Mouse (Mus musculus) embryonic facial prominence, embryonic 14.5 days (tissue): ENCODE measurements at regions not wholly inside any gene's neighbourhood (a gene's known extent, or its start where the extent isn't known, plus 50 kb on each side); places are given as distances from the start of the nearest gene placed in this dataset.

Source experiments
- ATAC-seq: fragments of 200-750 bp; cut with Nextera tagmentation; 2 replicates; pipeline ENCODE4 v1.8.0; 2017; ENCODE audit warnings: low read depth, moderate number of reproducible peaks, moderate TSS enrichment
- DNase-seq: peaks from one replicate; pipeline ENCODE4 v3.0.0-alpha.2; 2015; ENCODE audit warnings: low spot score
- H3K27ac ChIP-seq: fragments of 300-500 bp; sonication (generic); replicated peaks from 2 replicates; pipeline ENCODE4 v1.5.1; 2014; ENCODE audit warnings: low read depth, mild to moderate bottlenecking, low read length, moderate library complexity
- H3K27me3 ChIP-seq: fragments of 300-500 bp; sonication (generic); replicated peaks from 2 replicates; pipeline ENCODE4 v1.6.1; 2014; ENCODE audit warnings: low read length; ENCODE audit not compliant: control insufficient read depth, insufficient read depth
- H3K36me3 ChIP-seq: fragments of 300-500 bp; sonication (generic); 2 replicates; pipeline ENCODE4 v1.6.1; 2014; ENCODE audit warnings: low read length, mixed read lengths; ENCODE audit not compliant: control insufficient read depth, insufficient read depth
- H3K4me1 ChIP-seq: fragments of 300-500 bp; sonication (generic); 2 replicates; pipeline ENCODE4 v1.6.1; 2014; ENCODE audit warnings: antibody characterized with exemption, low read length; ENCODE audit not compliant: control insufficient read depth, insufficient read depth
- H3K4me2 ChIP-seq: fragments of 300-500 bp; sonication (generic); 2 replicates; pipeline ENCODE4 v1.6.1; 2014; ENCODE audit warnings: low read depth, mild to moderate bottlenecking, low read length, moderate library complexity, mixed read lengths
- H3K4me3 ChIP-seq: fragments of 300-500 bp; sonication (generic); 2 replicates; pipeline ENCODE4 v1.5.1; 2014; ENCODE audit warnings: low read depth, mild to moderate bottlenecking, low read length
- H3K9ac ChIP-seq: fragments of 300-500 bp; sonication (generic); 2 replicates; pipeline ENCODE4 v1.6.1; 2014; ENCODE audit warnings: low read depth, mild to moderate bottlenecking, low read length, moderate library complexity, mixed read lengths
- H3K9me3 ChIP-seq: fragments of 300-500 bp; sonication (generic); 2 replicates; pipeline ENCODE4 v1.6.1; 2016; ENCODE audit warnings: low read length; ENCODE audit not compliant: control insufficient read depth
- WGBS: fragments of 180-500 bp; shearing (Covaris S2); extraction: QIAGEN DNeasy Blood & Tissue Kit; methylation state at CpG from one replicate; pipeline ENCODE4 v1.1.7; 2014; 5-methylcytosine and 5-hydroxymethylcytosine counted together

- H3K27ac ChIP-seq: no peak overlapping the region
- WGBS: 73% methylated on average over 1 of the region's 1 CpGs
- 0 out of 2 replicates have a peak, but pooled peaks cover 5% of the 10 kb centered on the region for H3K9me3 ChIP-seq
- H3K36me3 ChIP-seq: no peaks in the 10 kb centered on the region
- H3K4me1 ChIP-seq: no peaks in the 10 kb centered on the region
- DNase-seq (no peak), ATAC-seq (no peak)
- H3K27me3 ChIP-seq: no peaks in the 10 kb centered on the region
- H3K9ac ChIP-seq: no peak overlapping the region
- H3K4me2 ChIP-seq: no peak overlapping the region
- H3K4me3 ChIP-seq: no peak overlapping the region
Measured at GRCm38 (mm10) chr7:94002780-94003179, 923.1 kb downstream of the Fam181b start.

- Histone ChIP-seq H3K9ac (no peak overlapping the region), H3K4me1 (no peaks in the 10 kb centered on the region), H3K4me3 (peak overlapping the region; percentile 6; the same call in 1 of the 2 replicates), H3K4me2 (peak overlapping the region; percentile 43), H3K9me3 (no peaks in the 10 kb centered on the region), H3K27me3 (no peaks in the 10 kb centered on the region), H3K27ac (no peak overlapping the region), H3K36me3 (no peaks in the 10 kb centered on the region)
- DNase-seq: peak; percentile 54
- 16% methylated on average over 11 of the region's 11 CpGs for WGBS
- ATAC-seq: 0 out of 2 replicates have a peak, but pooled peaks have one; percentile 33
Measured at GRCm38 (mm10) chr7:94042466-94043030, 962.9 kb downstream of the Fam181b start.

GRCm38 (mm10) chr7:94045428-94045827 is 965.8 kb downstream of the Fam181b start:
- no peak for DNase-seq
- Histone ChIP-seq H3K9me3 (no peaks in the 10 kb centered on the region), H3K4me1 (no peaks in the 10 kb centered on the region), H3K36me3 (no peaks in the 10 kb centered on the region), H3K27ac (no peak overlapping the region), H3K4me3 (no peak overlapping the region), H3K27me3 (no peaks in the 10 kb centered on the region), H3K9ac (no peak overlapping the region), H3K4me2 (no peak overlapping the region)
- no peak for ATAC-seq
- 60% methylated on average over 2 of the region's 2 CpGs for WGBS

- Histone ChIP-seq H3K4me1 (no peaks in the 10 kb centered on the region), H3K9me3 (no peaks in the 10 kb centered on the region), H3K9ac (no peak overlapping the region), H3K27ac (no peak overlapping the region), H3K36me3 (no peaks in the 10 kb centered on the region), H3K4me2 (no peak overlapping the region), H3K4me3 (no peak overlapping the region), H3K27me3 (no peaks in the 10 kb centered on the region)
- ATAC-seq: no peak
- WGBS: 36% methylated on average over 1 of the region's 1 CpGs
- peak; percentile 26 for DNase-seq
Measured at GRCm38 (mm10) chr7:94046029-94046428, 966.4 kb downstream of the Fam181b start.

GRCm38 (mm10) chr7:94061814-94062545 is 982.3 kb downstream of the Fam181b start:
- Histone ChIP-seq H3K27ac (no peak overlapping the region), H3K9ac (no peak overlapping the region), H3K9me3 (no peaks in the 10 kb centered on the region), H3K36me3 (no peaks in the 10 kb centered on the region), H3K4me3 (no peak overlapping the region), H3K27me3 (no peaks in the 10 kb centered on the region), H3K4me1 (no peaks in the 10 kb centered on the region), H3K4me2 (no peak overlapping the region)
- DNase-seq (no peak), ATAC-seq (no peak)
- 80% methylated on average over 3 of the region's 3 CpGs for WGBS
